Mouse (Mus musculus) CH12.LX (cell line): ENCODE data around the gene Pipox. TPM values are rescaled to one million over a fixed set of nuclear protein-coding genes. Genes with fewer than 3 reads are reported as not detected.

Source experiments
- DNase-seq: peaks from one replicate; pipeline ENCODE4 v3.0.0-alpha.2; 2013; ENCODE audit errors: extremely low read depth
- H3K27ac ChIP-seq: 2 replicates; pipeline ENCODE4 v1.5.1; 2012; ENCODE audit warnings: low read depth, mild to moderate bottlenecking, control low read depth, moderate library complexity; ENCODE audit not compliant: insufficient read depth
- H3K27me3 ChIP-seq: replicated peaks from 2 replicates; pipeline ENCODE3; 2012; ENCODE audit warnings: inconsistent platforms
- H3K36me3 ChIP-seq, 2 experiments: replicated peaks in 1 of 2; 2 replicates each; pipeline versions ENCODE3 to v1.6.1; 2012; ENCODE audit warnings: inconsistent platforms in 1 of 2, low read length in 1 of 2, mild to moderate bottlenecking in 1 of 2, mixed read lengths in 1 of 2, moderate library complexity in 1 of 2; ENCODE audit not compliant: control insufficient read depth in 1 of 2, insufficient read depth in 1 of 2
- H3K4me1 ChIP-seq, 2 experiments: 2 replicates each; pipeline ENCODE4 v1.6.1; 2012; ENCODE audit warnings: inconsistent platforms in 1 of 2, moderate library complexity in 1 of 2; ENCODE audit not compliant: insufficient read depth in 2 of 2, control insufficient read depth in 1 of 2
- H3K4me2 ChIP-seq: 2 replicates; pipeline ENCODE4 v1.6.1; 2012; ENCODE audit warnings: low read depth, mild to moderate bottlenecking, control low read depth; ENCODE audit not compliant: poor library complexity, insufficient read depth, severe bottlenecking
- H3K4me3 ChIP-seq, 3 experiments: fragments of 150-350 bp in 1 of 3; sonication (generic) in 1 of 3; replicated peaks in 1 of 3; 2 replicates each; pipeline versions ENCODE3 to v1.5.1; 2011 to 2012; ENCODE audit warnings: low read depth in 2 of 3, low read length in 2 of 3, mild to moderate bottlenecking in 2 of 3, moderate library complexity in 2 of 3, control low read depth in 1 of 3, improper control_type of control experiment in 1 of 3, inconsistent platforms in 1 of 3, mixed read lengths in 1 of 3; ENCODE audit not compliant: poor library complexity in 1 of 3
- H3K79me2 ChIP-seq: replicated peaks from 2 replicates; pipeline ENCODE4 v1.6.1; 2012; ENCODE audit warnings: mild to moderate bottlenecking, moderate library complexity; ENCODE audit not compliant: control insufficient read depth, poor library complexity, insufficient read depth, severe bottlenecking; ENCODE audit errors: extremely low read depth
- H3K9ac ChIP-seq: 2 replicates; pipeline ENCODE4 v1.6.1; 2012; ENCODE audit warnings: low read depth, mild to moderate bottlenecking, control low read depth, moderate library complexity; ENCODE audit not compliant: insufficient read depth
- H3K9me3 ChIP-seq: replicated peaks from 2 replicates; pipeline ENCODE3; 2012; ENCODE audit warnings: low read length, inconsistent platforms, mixed read lengths
- CHD2 ChIP-seq: IDR thresholded peaks from 2 replicates; pipeline ENCODE4 v1.6.1; 2011; ENCODE audit warnings: low read length, improper control_type of control experiment
- CTCF ChIP-seq, 2 experiments: IDR thresholded peaks in 1 of 2; conservative IDR thresholded peaks in 1 of 2; 2 replicates each; pipeline ENCODE4 v1.5.1; 2011 to 2012; ENCODE audit warnings: low read depth in 2 of 2, low read length in 2 of 2, improper control_type of control experiment in 1 of 2, inconsistent platforms in 1 of 2, mild to moderate bottlenecking in 1 of 2, moderate library complexity in 1 of 2
- HCFC1 ChIP-seq: IDR thresholded peaks from 2 replicates; pipeline ENCODE4 v1.6.1; 2012; ENCODE audit warnings: low read depth, mild to moderate bottlenecking, inconsistent platforms, low read length, improper control_type of control experiment
- JUN ChIP-seq: IDR thresholded peaks from 2 replicates; pipeline ENCODE4 v1.6.1; 2011; ENCODE audit warnings: low read depth, mild to moderate bottlenecking, low read length, improper control_type of control experiment, moderate library complexity; ENCODE audit not compliant: insufficient read depth
- JUND ChIP-seq: conservative IDR thresholded peaks from 2 replicates; pipeline ENCODE4 v1.6.1; 2011; ENCODE audit warnings: low read depth, low read length, improper control_type of control experiment
- KAT2A ChIP-seq: IDR thresholded peaks from 2 replicates; pipeline ENCODE4 v1.6.1; 2012; ENCODE audit warnings: low read length, improper control_type of control experiment, inconsistent platforms; ENCODE audit not compliant: insufficient replicate concordance
- MAFK ChIP-seq: IDR thresholded peaks from 2 replicates; pipeline ENCODE4 v1.6.1; 2011; ENCODE audit warnings: low read length, improper control_type of control experiment; ENCODE audit not compliant: insufficient replicate concordance
- MXI1 ChIP-seq: IDR thresholded peaks from 2 replicates; pipeline ENCODE4 v1.6.1; 2011; ENCODE audit warnings: mild to moderate bottlenecking, low read depth, low read length, improper control_type of control experiment
- PAX5 ChIP-seq: IDR thresholded peaks from 2 replicates; pipeline ENCODE4 v1.6.1; 2012; ENCODE audit warnings: low read length, inconsistent platforms, mixed read lengths
- POLR2AphosphoS2 ChIP-seq: IDR thresholded peaks from 2 replicates; pipeline ENCODE4 v1.6.1; 2011; ENCODE audit warnings: low read depth, low read length, improper control_type of control experiment
- SMC3 ChIP-seq: IDR thresholded peaks from 2 replicates; pipeline ENCODE4 v1.6.1; 2011; ENCODE audit warnings: low read depth, low read length, improper control_type of control experiment
- TBP ChIP-seq: conservative IDR thresholded peaks from 2 replicates; pipeline ENCODE4 v1.6.1; 2011; ENCODE audit warnings: low read depth, low read length, improper control_type of control experiment
- TCF12 ChIP-seq: IDR thresholded peaks from 2 replicates; pipeline ENCODE4 v1.6.1; 2014; ENCODE audit warnings: low read depth, mild to moderate bottlenecking, inconsistent platforms, low read length, improper control_type of control experiment
- ZKSCAN1 ChIP-seq: IDR thresholded peaks from 2 replicates; pipeline ENCODE4 v1.6.1; 2012; ENCODE audit warnings: low read depth, inconsistent platforms, low read length, improper control_type of control experiment, borderline replicate concordance
- ZNF384 ChIP-seq: IDR thresholded peaks from 2 replicates; pipeline ENCODE4 v1.6.1; 2012; ENCODE audit warnings: low read depth, low read length, improper control_type of control experiment, inconsistent platforms
- dilution Hi-C: fragments of 300-500 bp; cut with MboI; formaldehyde crosslinking; loops from 2 replicates; pipeline ENCODE4 v1.14.3; 2020; ENCODE audit warnings: low sequenced_read_pairs; ENCODE audit not compliant: extremely low pct_unique_long_range_greater_than_20kb, extremely low pct_ligation_motif_present
- in situ Hi-C: fragments of 300-500 bp; cut with MboI; formaldehyde crosslinking; loops from 3 replicates; pipeline ENCODE4 v1.14.3; 2019; ENCODE audit warnings: low sequenced_read_pairs, low pct_ligation_motif_present, low pct_unique_long_range_greater_than_20kb, mixed read lengths
- polyA plus RNA-seq: library from polyadenylated mRNA; unstranded; fragments of >175 nt; gene quantifications from 2 replicates; pipeline ENCODE4 v1.2.1, GENCODE M21; 2012; ENCODE audit warnings: low read depth; ENCODE audit not compliant: insufficient read length
- total RNA-seq, 2 experiments: library from RNA; depleted of rRNA; stranded (reverse); fragments of 300-350 nt in 1 of 2; fragments of >200 nt in 1 of 2; gene quantifications; 2 replicates each; pipeline ENCODE4 v1.2.3; 2012 to 2014

Pipox gene
- total and polyA plus RNA-seq, 3 experiments, result 0.13 to 0.36 (median 0.21) TPM

DNA sequence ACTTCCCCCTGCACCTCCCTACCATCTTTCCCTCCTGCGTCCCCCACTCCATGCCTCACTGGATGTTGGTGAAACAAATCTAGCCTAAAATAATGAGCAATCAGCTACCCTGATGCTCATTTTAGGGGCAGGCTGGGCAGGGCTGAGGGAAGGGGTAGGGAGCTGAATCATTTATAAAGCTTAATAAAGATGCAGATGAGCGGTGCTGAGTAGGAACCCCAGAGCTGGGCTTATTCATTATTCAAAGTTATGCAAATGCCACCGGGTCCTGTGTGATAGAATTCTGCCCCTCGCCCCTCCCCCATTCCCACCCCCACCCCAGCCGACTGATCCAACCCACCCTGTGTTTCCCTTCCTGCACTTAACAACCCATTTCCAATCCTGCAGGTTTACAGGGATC lies 18.6 kb downstream of the Pipox start:
- in situ Hi-C loops, result no loop called here
- TF ChIP-seq MAFK (no peak), TBP (no peak), TCF12 (no peak), SMC3 (no peak), JUND (no peak), ZNF384 (no peak)
- dilution Hi-C loops, result no loop called here
- no peak for DNase-seq
- no peaks in the 10 kb centered on the region for H3K9me3 ChIP-seq
- no peak overlapping the region for H3K4me3 ChIP-seq
- H3K36me3 ChIP-seq, result no peaks in the 10 kb centered on the region
- no peak overlapping the region for H3K9ac ChIP-seq
- H3K27me3 ChIP-seq, result no peaks in the 10 kb centered on the region
- H3K4me1 ChIP-seq, result peaks cover 0 to 18% of the 10 kb centered on the region in 2 experiments; a peak in 2 of 4 replicates
- no peaks in the 10 kb centered on the region for H3K79me2 ChIP-seq
- H3K27ac ChIP-seq, result no peak overlapping the region
- H3K4me2 ChIP-seq, result no peak overlapping the region

DNA sequence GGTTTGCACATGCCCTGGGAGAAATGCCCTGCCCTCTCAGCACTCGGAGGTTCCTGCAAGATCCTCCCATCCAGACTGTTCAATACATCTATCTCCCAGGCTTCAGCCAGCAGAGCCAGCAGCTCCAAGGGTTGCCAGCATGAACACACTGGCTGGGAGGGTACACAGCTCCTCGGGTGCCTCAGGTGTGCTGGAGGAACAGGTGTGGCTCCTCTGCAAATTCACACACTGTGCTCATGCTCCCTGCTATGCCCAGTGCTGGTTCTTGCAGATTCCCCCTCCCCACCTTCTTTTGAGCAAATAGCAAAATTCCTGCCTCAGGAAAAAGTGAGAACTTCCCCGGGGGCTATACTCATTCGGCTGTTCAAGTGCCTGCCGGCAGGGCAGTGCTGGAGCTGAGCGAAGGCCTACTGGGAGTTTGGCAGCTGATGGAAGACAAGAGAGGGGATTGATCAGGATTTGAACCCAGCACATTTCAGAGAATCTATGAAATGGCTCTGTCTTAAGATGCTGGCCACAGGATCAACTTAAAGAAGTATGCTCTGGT lies 19.1 kb downstream of the Pipox start:
- H3K27ac ChIP-seq, result no peak overlapping the region
- in situ Hi-C loops (no loop called here), dilution Hi-C loops (no loop called here)
- H3K4me3 ChIP-seq, result no peak overlapping the region
- no peak overlapping the region for H3K9ac ChIP-seq
- H3K36me3 ChIP-seq, result no peaks in the 10 kb centered on the region
- TF ChIP-seq MXI1, result no peak
- TF ChIP-seq POLR2AphosphoS2, result no peak
- TF ChIP-seq CTCF (conservative IDR thresholded peaks at IDR 0.05 in 1 of 2, IDR thresholded peaks at IDR 0.05 in 1 of 2; ENCODE audit: low read depth in 2 of 2, low read length in 2 of 2), result no peak
- no peak for TF ChIP-seq JUN
- no peak for TF ChIP-seq SMC3
- no peak for TF ChIP-seq KAT2A
- no peak for TF ChIP-seq ZNF384
- TF ChIP-seq HCFC1, result no peak
- TF ChIP-seq ZKSCAN1, result no peak
- TF ChIP-seq CHD2, result no peak
- no peak for TF ChIP-seq PAX5
- TF ChIP-seq TCF12, result no peak
- H3K79me2 ChIP-seq, result no peaks in the 10 kb centered on the region
- DNase-seq, result no peak
- peaks cover 0 to 18% of the 10 kb centered on the region in 2 experiments; a peak in 2 of 4 replicates for H3K4me1 ChIP-seq
- H3K4me2 ChIP-seq, result no peak overlapping the region
- no peaks in the 10 kb centered on the region for H3K27me3 ChIP-seq
- H3K9me3 ChIP-seq, result no peaks in the 10 kb centered on the region
